Mouse (Mus musculus) kidney, embryonic 16.5 days (tissue): ENCODE results near the gene Sapcd2. TPM values are rescaled to one million over a fixed set of nuclear protein-coding genes. Genes with fewer than 3 reads are reported as not detected.

ENCODE experiments used
- ATAC-seq: fragments of 200-750 bp; cut with Nextera tagmentation; 2 replicates; pipeline ENCODE4 v1.8.0; 2017; ENCODE audit warnings: moderate TSS enrichment; ENCODE audit not compliant: low FRiP score, low TSS enrichment
- H3K27ac ChIP-seq: fragments of 300-500 bp; sonication (generic); 2 replicates; pipeline ENCODE4 v1.5.1; 2014; ENCODE audit warnings: low read length
- H3K27me3 ChIP-seq: fragments of 300-500 bp; sonication (generic); 2 replicates; pipeline ENCODE4 v1.6.1; 2014; ENCODE audit warnings: low read length, control low read depth, mixed read lengths; ENCODE audit not compliant: insufficient read depth
- H3K36me3 ChIP-seq: fragments of 300-500 bp; sonication (generic); 2 replicates; pipeline ENCODE4 v1.6.1; 2014; ENCODE audit warnings: low read length, control low read depth, mixed read lengths; ENCODE audit not compliant: insufficient read depth
- H3K4me1 ChIP-seq: fragments of 300-500 bp; sonication (generic); 2 replicates; pipeline ENCODE4 v1.6.1; 2014; ENCODE audit warnings: low read length, control low read depth, mixed read lengths; ENCODE audit not compliant: insufficient read depth
- H3K4me2 ChIP-seq: fragments of 300-500 bp; sonication (generic); replicated peaks from 2 replicates; pipeline ENCODE4 v1.6.1; 2014; ENCODE audit warnings: low read depth, low read length
- H3K4me3 ChIP-seq: fragments of 300-500 bp; sonication (generic); 2 replicates; pipeline ENCODE4 v1.5.1; 2014; ENCODE audit warnings: mild to moderate bottlenecking, low read length
- H3K9ac ChIP-seq: fragments of 300-500 bp; sonication (generic); replicated peaks from 2 replicates; pipeline ENCODE4 v1.6.1; 2014; ENCODE audit warnings: low read length
- H3K9me3 ChIP-seq: fragments of 300-500 bp; sonication (generic); 2 replicates; pipeline ENCODE4 v1.6.1; 2016; ENCODE audit warnings: low read length, control low read depth
- WGBS: fragments of 180-500 bp; shearing (Covaris S2); extraction: QIAGEN DNeasy Blood & Tissue Kit; methylation state at CpG from one replicate; pipeline ENCODE4 v1.1.7; 2014; 5-methylcytosine and 5-hydroxymethylcytosine counted together
- polyA plus RNA-seq: library from polyadenylated mRNA; unstranded; fragments of >200 nt; fragmentation: Nextera tagmentation; extraction: Ambion mirVana; gene quantifications from 2 replicates; pipeline ENCODE4 v1.2.1, GENCODE M21; 2015

Sapcd2 gene
- polyA plus RNA-seq, 1 experiment from 2014 or later, result 39.3 TPM

- Histone ChIP-seq H3K27me3 (no peaks in the 10 kb centered on the region), H3K36me3 (peaks cover 5% of the 10 kb centered on the region; the same call in 1 of the 2 replicates), H3K9ac (no peak overlapping the region), H3K4me2 (no peak overlapping the region), H3K9me3 (no peaks in the 10 kb centered on the region), H3K4me1 (peaks cover 24% of the 10 kb centered on the region), H3K27ac (no peak overlapping the region), H3K4me3 (no peak overlapping the region)
- WGBS, result 89% methylated on average over 3 of the region's 3 CpGs
- ATAC-seq, result no peak
Observed at GRCm38 (mm10) chr2:25369996-25370395, 2.1 kb upstream of the Sapcd2 start.

- Histone ChIP-seq H3K4me2 (peak overlapping the region; percentile 97), H3K27me3 (no peaks in the 10 kb centered on the region), H3K36me3 (peaks cover 15% of the 10 kb centered on the region; the same call in 1 of the 2 replicates), H3K4me1 (peaks cover 24% of the 10 kb centered on the region), H3K9me3 (no peaks in the 10 kb centered on the region), H3K9ac (peak overlapping the region; percentile 81), H3K27ac (no peak overlapping the region), H3K4me3 (peak overlapping the region; percentile 83)
- no peak; the same call in 1 of the 2 replicates for ATAC-seq
- WGBS, result 2% methylated on average over 42 of the region's 42 CpGs
Observed at GRCm38 (mm10) chr2:25372644-25373391, 697 bp downstream of the Sapcd2 start.

- H3K36me3 ChIP-seq, result peaks cover 21% of the 10 kb centered on the region; the same call in 1 of the 2 replicates
- no peak for ATAC-seq
- peaks cover 24% of the 10 kb centered on the region for H3K4me1 ChIP-seq
- H3K27me3 ChIP-seq, result no peaks in the 10 kb centered on the region
- peak overlapping the region; percentile 83 for H3K4me3 ChIP-seq
- 34% methylated on average over 2 of the region's 2 CpGs for WGBS
- no peaks in the 10 kb centered on the region for H3K9me3 ChIP-seq
- peak overlapping the region; percentile 97 for H3K4me2 ChIP-seq
- H3K27ac ChIP-seq, result no peak overlapping the region
- H3K9ac ChIP-seq, result peak overlapping the region; percentile 81
Observed at GRCm38 (mm10) chr2:25373431-25373830, 1.3 kb downstream of the Sapcd2 start.

- WGBS, result 57% methylated on average over 4 of the region's 4 CpGs
- no peak overlapping the region for H3K4me2 ChIP-seq
- ATAC-seq, result no peak
Observed at GRCm38 (mm10) chr2:25376589-25376988, 4.5 kb downstream of the Sapcd2 start.

GRCm38 (mm10) chr2:25384492-25384891 is 12.4 kb downstream of the Sapcd2 start:
- no peaks in the 10 kb centered on the region for H3K36me3 ChIP-seq
- no peaks in the 10 kb centered on the region for H3K9me3 ChIP-seq
- no peak for ATAC-seq
- H3K9ac ChIP-seq, result no peak overlapping the region
- H3K27me3 ChIP-seq, result no peaks in the 10 kb centered on the region
- no peak overlapping the region for H3K27ac ChIP-seq
- WGBS, result 75% methylated on average over 5 of the region's 5 CpGs
- H3K4me2 ChIP-seq, result no peak overlapping the region
- H3K4me1 ChIP-seq, result no peaks in the 10 kb centered on the region
- no peak overlapping the region for H3K4me3 ChIP-seq

More at GRCm38 (mm10) chr2:25376589-25376988, 4.5 kb downstream of the Sapcd2 start:
- no peak overlapping the region for H3K9ac ChIP-seq
- H3K27ac ChIP-seq, result no peak overlapping the region
- no peaks in the 10 kb centered on the region for H3K9me3 ChIP-seq
- peaks cover 22% of the 10 kb centered on the region for H3K4me1 ChIP-seq
- H3K27me3 ChIP-seq, result no peaks in the 10 kb centered on the region
- peaks cover 25% of the 10 kb centered on the region; the same call in 1 of the 2 replicates for H3K36me3 ChIP-seq
- no peak overlapping the region for H3K4me3 ChIP-seq

GRCm38 (mm10) chr2:25391266-25391665 is 19.1 kb downstream of the Sapcd2 start:
- Histone ChIP-seq H3K4me1 (peaks cover 13% of the 10 kb centered on the region), H3K27ac (no peak overlapping the region), H3K4me2 (no peak overlapping the region), H3K27me3 (peaks cover 10% of the 10 kb centered on the region; the same call in 1 of the 2 replicates), H3K9ac (no peak overlapping the region), H3K9me3 (no peaks in the 10 kb centered on the region), H3K36me3 (no peaks in the 10 kb centered on the region), H3K4me3 (no peak overlapping the region)
- ATAC-seq, result no peak
- WGBS, result 74% methylated on average over 5 of the region's 5 CpGs

GRCm38 (mm10) chr2:25394281-25395221 is 22.4 kb downstream of the Sapcd2 start:
- Histone ChIP-seq H3K9ac (no peak overlapping the region), H3K36me3 (no peaks in the 10 kb centered on the region), H3K9me3 (no peaks in the 10 kb centered on the region), H3K4me3 (no peak overlapping the region), H3K27me3 (peaks cover 38% of the 10 kb centered on the region), H3K4me2 (no peak overlapping the region), H3K4me1 (peaks cover 20% of the 10 kb centered on the region), H3K27ac (no peak overlapping the region)
- WGBS, result 43% methylated on average over 3 of the region's 3 CpGs
- no peak for ATAC-seq

- H3K27ac ChIP-seq, result no peak within 1 kb of the TSS
- H3K27me3 ChIP-seq, result peaks cover 51% of the 10 kb centered on the region
- ATAC-seq, result peak; percentile 66
Observed at GRCm38 (mm10) chr2:25395721-25396596, 23.8 kb downstream of the Sapcd2 start, which contains the start of gene Entpd2. Entpd2 (plus strand) TSS chr2:25395874.

GRCm38 (mm10) chr2:25396597-25396983 is 24.5 kb downstream of the Sapcd2 start:
- Histone ChIP-seq H3K9me3 (no peaks in the 10 kb centered on the region), H3K27me3 (peaks cover 56% of the 10 kb centered on the region), H3K36me3 (no peaks in the 10 kb centered on the region), H3K4me1 (peaks cover 20% of the 10 kb centered on the region), H3K9ac (peak overlapping the region; percentile 43), H3K27ac (no peak overlapping the region), H3K4me2 (peak overlapping the region; percentile 63), H3K4me3 (peak overlapping the region; percentile 43)
- ATAC-seq, result no peak
- 41% methylated on average over 3 of the region's 3 CpGs for WGBS

More at GRCm38 (mm10) chr2:25395721-25396596, 23.8 kb downstream of the Sapcd2 start, which contains the start of gene Entpd2:
- H3K4me1 ChIP-seq, result peaks cover 20% of the 10 kb centered on the region
- H3K4me3 ChIP-seq, result peak within 1 kb of the TSS; percentile 43
- no peaks in the 10 kb centered on the region for H3K9me3 ChIP-seq
- H3K4me2 ChIP-seq, result peak within 1 kb of the TSS; percentile 63
- WGBS, result 1% methylated on average over 53 of the region's 57 CpGs
- no peaks in the 10 kb centered on the region for H3K36me3 ChIP-seq
- peak within 1 kb of the TSS; percentile 43 for H3K9ac ChIP-seq
